Mouse (Mus musculus) adrenal gland, postnatal 36 days (tissue): Measurements from ENCODE around the gene Fmo9. TPM values are rescaled to one million over a fixed set of nuclear protein-coding genes. Genes with fewer than 3 reads are reported as not detected.

Source experiments
- DNase-seq, 2 experiments: peaks; one replicate each; pipeline ENCODE4 v3.0.0; 2021; ENCODE audit warnings: mixed read lengths in 1 of 2
- long read RNA-seq, 2 experiments: library from polyadenylated mRNA; stranded (forward); transcript quantifications; one replicate each; pipeline ENCODE4 v2.0.0; 2021; ENCODE audit warnings: borderline sequencing depth in 2 of 2
- microRNA-seq: library from miRNA; unstranded; fragments of <30 nt; microRNA quantifications from one replicate; pipeline ENCODE4 v1.2.0, GENCODE M21; 2021
- total RNA-seq, 2 experiments: library from RNA; stranded (reverse); gene quantifications; 2 replicates each; pipeline ENCODE4 v1.2.3; 2021

The Fmo9 gene
- total RNA-seq = not detected
- long read RNA-seq, experiment 1 = 0 reads
- long read RNA-seq, experiment 2 = 0 reads

DNA sequence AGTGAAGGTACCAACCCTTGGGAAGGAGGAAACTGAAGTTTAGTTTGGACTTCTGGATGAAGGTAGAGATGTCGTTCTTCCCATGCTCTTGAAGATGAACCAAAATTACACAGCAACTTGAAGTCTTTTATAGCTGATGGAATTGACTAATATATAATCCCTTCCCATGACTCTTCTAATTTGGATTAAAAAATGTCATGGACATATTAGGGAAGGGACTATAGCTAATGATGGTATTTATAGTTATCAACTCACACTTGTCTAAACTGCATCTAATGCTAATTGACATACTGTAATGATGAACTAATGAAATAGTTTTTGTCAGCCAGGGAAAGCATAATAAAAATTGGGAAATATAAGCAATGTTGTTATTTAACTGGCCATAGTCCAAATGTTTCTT lies at the start of gene Fmo9:
Fmo9 (minus strand) TSS at position 101 of the 400 bp plus-strand sequence.
- no peak for DNase-seq

DNA sequence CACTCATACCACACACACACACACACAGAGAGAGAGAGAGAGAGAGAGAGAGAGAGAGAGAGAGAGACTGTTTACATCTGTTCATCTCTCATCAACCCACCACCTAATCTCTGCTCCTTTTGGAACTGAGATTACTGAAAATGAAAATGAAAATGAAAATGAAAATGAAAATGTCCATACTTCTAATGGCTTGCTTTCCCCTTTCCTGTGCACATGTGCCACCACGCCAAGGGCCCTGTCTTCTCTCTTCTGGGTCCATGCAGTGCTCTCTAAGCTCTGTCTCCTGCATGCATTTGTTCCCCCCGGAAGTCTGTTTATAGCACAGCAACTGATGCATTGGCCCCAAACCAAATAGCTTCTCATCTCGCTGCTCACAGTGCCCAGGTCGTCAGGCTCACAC lies 49.2 kb upstream of the Fmo9 start:
- no peak for DNase-seq

GRCm38 (mm10) chr1:166730215-166730614 lies 48.6 kb upstream of the Fmo9 start:
- DNase-seq = no peak

- no peak for DNase-seq
Observed at GRCm38 (mm10) chr1:166710861-166711260, 29.2 kb upstream of the Fmo9 start.

- DNase-seq = no peak
Observed at GRCm38 (mm10) chr1:166702270-166702912, 20.7 kb upstream of the Fmo9 start.

DNA sequence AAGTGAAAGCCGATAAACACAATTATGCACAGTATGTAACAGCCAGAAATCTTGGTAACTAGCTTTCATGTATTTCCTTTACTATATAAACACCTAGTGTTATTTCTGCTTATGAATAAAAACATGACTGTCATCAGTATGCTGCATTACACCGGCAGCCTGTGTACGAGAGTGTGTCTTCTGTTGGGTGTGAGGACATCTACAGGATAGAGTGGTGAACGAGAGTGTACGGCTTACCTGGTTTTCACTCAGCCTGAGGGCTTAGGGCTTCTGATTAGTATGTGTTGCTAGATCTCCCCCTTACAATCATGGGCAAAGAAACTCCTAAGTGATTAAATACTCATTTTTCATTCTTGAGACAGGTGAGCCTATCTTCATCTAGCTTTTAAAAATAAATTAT lies 12.4 kb downstream of the Fmo9 start:
- no peak for DNase-seq

GRCm38 (mm10) chr1:166660800-166661199 lies 20.8 kb downstream of the Fmo9 start:
- no peak for DNase-seq

DNA sequence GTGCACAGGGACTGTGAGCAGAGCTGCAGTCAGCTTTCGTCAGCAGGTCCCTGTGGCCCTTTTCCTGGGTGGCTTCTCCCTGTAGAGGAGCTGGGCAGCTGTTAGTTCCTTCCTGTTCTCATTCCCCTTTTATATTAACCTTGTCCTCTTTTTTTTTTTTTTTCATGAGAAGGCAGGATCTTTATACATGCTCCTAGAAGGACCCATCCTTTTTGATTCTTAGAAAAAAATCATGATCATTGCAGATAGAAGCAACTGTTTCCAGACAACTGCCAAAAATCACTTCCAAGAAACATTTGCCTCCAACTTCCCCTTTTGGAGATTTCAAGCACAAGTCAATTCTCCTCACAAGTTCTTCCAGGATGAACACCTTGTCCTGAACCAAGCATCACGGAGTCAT lies 34.1 kb downstream of the Fmo9 start, which contains the start of gene Gm4847:
Gm4847 (minus strand) TSS at position 101 of the 400 bp plus-strand sequence.
- DNase-seq = no peak

Small RNA genes within 50 kb of the gene (microRNA-seq; reads per million reads assigned to microRNA genes)
- gene Gm22992 = not detected

Other genes starting within 250 kb of the Fmo9 start
- under 1 TPM in 1 of 2 experiments, not detected in 1; 0.17 TPM for gene Gm4846, start 184.3 kb downstream of the Fmo9 start, total RNA-seq
- gene Gm4847, start 34.2 kb downstream of the Fmo9 start, total RNA-seq = not detected